Mouse (Mus musculus): ENCODE data around the gene Nfia.

Nfia gene

GRCm38 (mm10) chr4:97947484-97947883 is 174.9 kb downstream of the Nfia start:
- no peak for DNase-seq (ENCODE audit: low spot score in 2 of 2)

GRCm38 (mm10) chr4:97948250-97948649 is 175.7 kb downstream of the Nfia start:
- no peak for DNase-seq (ENCODE audit: low spot score in 2 of 2)

- DNase-seq (ENCODE audit: low spot score in 2 of 2): no peak
Measured at GRCm38 (mm10) chr4:97950341-97951071, 178.0 kb downstream of the Nfia start.

GRCm38 (mm10) chr4:97953886-97954285 is 181.4 kb downstream of the Nfia start:
- no peak for DNase-seq (ENCODE audit: low spot score in 2 of 2)

- no peak for DNase-seq (ENCODE audit: low spot score in 2 of 2)
Measured at GRCm38 (mm10) chr4:97958121-97958520, 185.6 kb downstream of the Nfia start.

GRCm38 (mm10) chr4:97962856-97963255 is 190.3 kb downstream of the Nfia start:
- DNase-seq (ENCODE audit: low spot score in 2 of 2): no peak

GRCm38 (mm10) chr4:97963951-97964350 is 191.4 kb downstream of the Nfia start:
- DNase-seq (ENCODE audit: low spot score in 2 of 2): no peak

GRCm38 (mm10) chr4:97968786-97969348 is 196.3 kb downstream of the Nfia start:
- DNase-seq (ENCODE audit: low spot score in 2 of 2): no peak

GRCm38 (mm10) chr4:97973064-97973463 is 200.5 kb downstream of the Nfia start:
- DNase-seq (ENCODE audit: low spot score in 2 of 2): no peak

- DNase-seq (ENCODE audit: low spot score in 2 of 2): no peak
Measured at GRCm38 (mm10) chr4:97974037-97974436, 201.5 kb downstream of the Nfia start.

GRCm38 (mm10) chr4:97976891-97977290 is 204.4 kb downstream of the Nfia start:
- DNase-seq (ENCODE audit: low spot score in 2 of 2): no peak

GRCm38 (mm10) chr4:97984361-97984760 is 211.8 kb downstream of the Nfia start:
- no peak for DNase-seq (ENCODE audit: low spot score in 2 of 2)

- DNase-seq (ENCODE audit: low spot score in 2 of 2): no peak
Measured at GRCm38 (mm10) chr4:97986056-97986734, 213.7 kb downstream of the Nfia start.

- no peak for DNase-seq (ENCODE audit: low spot score in 2 of 2)
Measured at GRCm38 (mm10) chr4:97986735-97987075, 214.2 kb downstream of the Nfia start.

- peak in 1 of 2 experiments; percentile 2 for DNase-seq (ENCODE audit: low spot score in 2 of 2)
Measured at GRCm38 (mm10) chr4:97988703-97989102, 216.2 kb downstream of the Nfia start.

GRCm38 (mm10) chr4:97990431-97990830 is 217.9 kb downstream of the Nfia start:
- peak in 1 of 2 experiments; percentile 1 for DNase-seq (ENCODE audit: low spot score in 2 of 2)

- no peak for DNase-seq (ENCODE audit: low spot score in 2 of 2)
Measured at GRCm38 (mm10) chr4:97991395-97991794, 218.9 kb downstream of the Nfia start.

GRCm38 (mm10) chr4:97991880-97992279 is 219.3 kb downstream of the Nfia start:
- DNase-seq (ENCODE audit: low spot score in 2 of 2): no peak

- DNase-seq (ENCODE audit: low spot score in 2 of 2): no peak
Measured at GRCm38 (mm10) chr4:97995911-97996712, 223.6 kb downstream of the Nfia start.

GRCm38 (mm10) chr4:97997151-97997817 is 224.8 kb downstream of the Nfia start:
- no peak for DNase-seq (ENCODE audit: low spot score in 2 of 2)

GRCm38 (mm10) chr4:98002206-98002605 is 229.7 kb downstream of the Nfia start:
- no peak for DNase-seq (ENCODE audit: low spot score in 2 of 2)
